Mouse (Mus musculus) myocyte (in vitro differentiated cells): Measurements from ENCODE around the gene Il17c. TPM values are rescaled to one million over a fixed set of nuclear protein-coding genes. Genes with fewer than 3 reads are reported as not detected.

Experiments used
- H3K27me3 ChIP-seq: one replicate; pipeline ENCODE4 v1.6.1; 2011; ENCODE audit not compliant: control insufficient read depth, insufficient read depth, insufficient read length
- H3K36me3 ChIP-seq: one replicate; pipeline ENCODE4 v1.6.1; 2011; ENCODE audit not compliant: control insufficient read depth, insufficient read depth
- H3K4me2 ChIP-seq: one replicate; pipeline ENCODE4 v1.6.1; 2011; ENCODE audit warnings: low read depth, control low read depth
- H3K4me3 ChIP-seq: one replicate; pipeline ENCODE4 v1.5.1; 2011; ENCODE audit warnings: mild to moderate bottlenecking, control low read depth, moderate library complexity
- H3K79me2 ChIP-seq: one replicate; pipeline ENCODE4 v1.6.1; 2011; ENCODE audit not compliant: control insufficient read depth, insufficient read depth
- H3ac ChIP-seq: one replicate; pipeline ENCODE4 v1.6.1; 2011; ENCODE audit not compliant: control insufficient read depth, insufficient read length
- CEBPB ChIP-seq: IDR thresholded peaks from 2 replicates; pipeline ENCODE4 v1.6.1; 2011; ENCODE audit warnings: mild to moderate bottlenecking, moderate library complexity; ENCODE audit not compliant: poor library complexity, insufficient read depth, severe bottlenecking
- E2F4 ChIP-seq: IDR thresholded peaks from one replicate; pipeline ENCODE4 v1.6.1; 2011; ENCODE audit warnings: mild to moderate bottlenecking, control low read depth, moderate library complexity; ENCODE audit not compliant: insufficient read depth
- MAX ChIP-seq: IDR thresholded peaks from one replicate; pipeline ENCODE4 v1.6.1; 2011; ENCODE audit warnings: low read depth, mild to moderate bottlenecking, control low read depth
- MYOD1 ChIP-seq, 3 experiments: IDR thresholded peaks; one replicate each; pipeline ENCODE4 v1.6.1; 2011; ENCODE audit warnings: control low read depth in 2 of 3, low read depth in 2 of 3, mild to moderate bottlenecking in 2 of 3, moderate library complexity in 1 of 3; ENCODE audit not compliant: insufficient read length in 2 of 3, control insufficient read depth in 1 of 3
- MYOG ChIP-seq, 3 experiments: IDR thresholded peaks; one replicate each; pipeline ENCODE4 v1.6.1; 2011; ENCODE audit warnings: control low read depth in 2 of 3, low read depth in 2 of 3, mild to moderate bottlenecking in 2 of 3; ENCODE audit not compliant: insufficient read length in 2 of 3, control insufficient read depth in 1 of 3, insufficient read depth in 1 of 3
- POLR2A ChIP-seq: IDR thresholded peaks from one replicate; pipeline ENCODE4 v1.6.1; 2011; ENCODE audit warnings: low read depth, mild to moderate bottlenecking, control low read depth, moderate library complexity; ENCODE audit not compliant: insufficient read length
- POLR2AphosphoS2 ChIP-seq: IDR thresholded peaks from one replicate; pipeline ENCODE4 v1.6.1; 2011; ENCODE audit warnings: low read depth, control low read depth; ENCODE audit not compliant: insufficient read length
- REST ChIP-seq: IDR thresholded peaks from one replicate; pipeline ENCODE4 v1.6.1; 2011; ENCODE audit warnings: mild to moderate bottlenecking, control low read depth, moderate library complexity; ENCODE audit not compliant: insufficient read depth, insufficient read length
- SRF ChIP-seq: IDR thresholded peaks from one replicate; pipeline ENCODE4 v1.6.1; 2011; ENCODE audit warnings: low read depth; ENCODE audit not compliant: control insufficient read depth, insufficient read length
- TCF12 ChIP-seq: IDR thresholded peaks from one replicate; pipeline ENCODE4 v1.6.1; 2011; ENCODE audit warnings: mild to moderate bottlenecking, control low read depth; ENCODE audit not compliant: poor library complexity, insufficient read depth, severe bottlenecking
- TCF3 ChIP-seq: IDR thresholded peaks from one replicate; pipeline ENCODE4 v1.6.1; 2011; ENCODE audit warnings: low read depth, control low read depth; ENCODE audit not compliant: insufficient read length
- USF1 ChIP-seq: IDR thresholded peaks from one replicate; pipeline ENCODE4 v1.6.1; 2011; ENCODE audit warnings: low read depth, mild to moderate bottlenecking, control low read depth, moderate library complexity
- polyA plus RNA-seq: library from polyadenylated mRNA; unstranded; fragments of >200 nt; fragmentation: generic; extraction: Trizol; gene quantifications from one replicate; pipeline ENCODE4 v1.2.1, GENCODE M21; 2012; ENCODE audit warnings: missing spikeins

Gene Il17c
- polyA plus RNA-seq: not detected

DNA sequence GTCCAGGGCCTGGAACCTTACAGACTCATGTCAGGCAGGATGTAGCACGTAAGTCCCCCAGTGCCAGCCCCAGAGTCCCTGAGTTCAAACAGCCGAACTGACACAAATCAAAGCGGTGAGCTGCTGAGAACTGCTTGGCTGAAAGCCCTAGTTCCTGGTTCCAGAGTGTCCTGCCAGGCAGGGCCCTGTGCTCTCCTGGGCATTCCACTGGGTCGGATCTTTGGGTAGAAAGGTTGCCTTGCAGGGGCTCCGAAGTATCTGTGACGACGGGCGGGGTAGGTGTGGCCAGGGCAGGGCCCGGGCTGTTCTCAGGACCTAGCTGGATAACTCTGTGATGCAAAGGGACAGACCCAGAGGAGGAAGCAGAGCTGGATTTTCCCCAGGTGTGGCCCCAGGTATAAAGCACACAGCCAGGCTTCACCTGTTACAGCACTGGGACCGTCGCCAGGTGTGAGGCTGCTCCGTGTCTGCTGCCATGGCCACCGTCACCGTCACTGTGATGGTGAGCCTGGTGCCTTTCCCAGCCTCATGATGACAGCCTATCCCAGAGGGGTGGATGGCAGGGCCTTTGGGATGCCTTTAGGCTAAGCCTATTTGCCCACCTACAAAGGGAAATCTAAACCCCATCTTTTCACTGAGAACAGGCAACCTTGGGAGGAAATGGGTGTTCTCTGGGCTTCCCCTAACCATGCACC is at the start of gene Il17c:
Gene Il17c, plus strand, starts transcription at position 645 of the 695 bp plus-strand sequence.
- H3K4me3 ChIP-seq: no peak within 1 kb of the TSS
- no peak within 1 kb of the TSS for H3ac ChIP-seq
- TF ChIP-seq POLR2AphosphoS2 (no peak), REST (no peak), SRF (no peak), TCF12 (no peak), MAX (no peak)
- no peaks in the 10 kb centered on the region for H3K36me3 ChIP-seq
- H3K4me2 ChIP-seq: no peak within 1 kb of the TSS
- H3K79me2 ChIP-seq: no peaks in the 10 kb centered on the region
- no peaks in the 10 kb centered on the region for H3K27me3 ChIP-seq

DNA sequence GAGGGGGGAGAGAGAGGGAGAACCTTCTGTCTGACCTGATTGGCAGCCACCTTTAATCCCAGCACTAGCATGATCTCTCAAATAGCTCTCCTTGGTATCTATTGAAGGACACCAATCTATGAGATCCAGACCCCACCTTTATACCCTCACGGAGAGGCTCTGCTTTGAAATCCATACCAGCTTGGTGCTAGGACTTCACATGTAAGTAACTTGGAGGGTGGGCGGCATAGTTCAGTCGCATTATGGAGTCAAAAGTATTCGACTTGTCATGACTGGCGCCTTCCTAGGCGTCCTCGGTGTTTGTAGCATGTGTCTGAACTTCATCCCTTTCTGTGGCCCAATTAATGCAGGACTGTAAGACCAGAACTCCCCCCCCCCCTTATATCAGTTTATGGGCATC is 46.5 kb upstream of the Il17c start:
- H3K4me3 ChIP-seq: peak overlapping the region; percentile 90
- no peak overlapping the region for H3ac ChIP-seq
- H3K4me2 ChIP-seq: peak overlapping the region; percentile 85
- peak; percentile 8 for TF ChIP-seq POLR2A
- TF ChIP-seq MYOD1 (IDR thresholded peaks at IDR 0.05; ENCODE audit: control insufficient read depth in 1 of 3, insufficient read length in 2 of 3, low read depth in 2 of 3): no peak
- peaks cover 49% of the 10 kb centered on the region for H3K79me2 ChIP-seq
- no peaks in the 10 kb centered on the region for H3K27me3 ChIP-seq
- H3K36me3 ChIP-seq: peaks cover 15% of the 10 kb centered on the region

- Histone ChIP-seq H3K4me3 (peak overlapping the region; percentile 90), H3K4me2 (peak overlapping the region; percentile 85), H3K36me3 (peaks cover 17% of the 10 kb centered on the region), H3K79me2 (peaks cover 54% of the 10 kb centered on the region), H3K27me3 (no peaks in the 10 kb centered on the region), H3ac (peak overlapping the region; percentile 74)
- no peak for TF ChIP-seq TCF3
- TF ChIP-seq SRF: no peak
- TF ChIP-seq MYOD1 (IDR thresholded peaks at IDR 0.05; ENCODE audit: control insufficient read depth in 1 of 3, insufficient read length in 2 of 3, low read depth in 2 of 3): no peak
- TF ChIP-seq MYOG (IDR thresholded peaks at IDR 0.05; ENCODE audit: control insufficient read depth in 1 of 3, insufficient read depth in 1 of 3, insufficient read length in 2 of 3, low read depth in 2 of 3): no peak
- TF ChIP-seq POLR2A: no peak
These were observed 46.0 kb upstream of the Il17c start for GRCm38 (mm10) chr8:122375751-122376364.

GRCm38 (mm10) chr8:122376365-122377231 is 45.2 kb upstream of the Il17c start, which contains the start of gene Zc3h18:
Gene Zc3h18 (plus strand): TSS chr8:122376609.
- H3ac ChIP-seq: peak within 1 kb of the TSS; percentile 74
- H3K4me3 ChIP-seq: peak within 1 kb of the TSS; percentile 90
- H3K27me3 ChIP-seq: no peaks in the 10 kb centered on the region
- TF ChIP-seq MYOG (IDR thresholded peaks at IDR 0.05; ENCODE audit: control insufficient read depth in 1 of 3, insufficient read depth in 1 of 3, insufficient read length in 2 of 3, low read depth in 2 of 3) (peak in 1 of 3 experiments; percentile 4), MAX (peak; percentile 13), POLR2A (peak; percentile 76), CEBPB (peak; percentile 71), E2F4 (peak; percentile 16), TCF12 (no peak), POLR2AphosphoS2 (peak; percentile 93), REST (no peak), MYOD1 (IDR thresholded peaks at IDR 0.05; ENCODE audit: control insufficient read depth in 1 of 3, insufficient read length in 2 of 3, low read depth in 2 of 3) (peak in 1 of 3 experiments; percentile 18), SRF (peak; percentile 78), TCF3 (no peak), USF1 (no peak)
- peaks cover 17% of the 10 kb centered on the region for H3K36me3 ChIP-seq
- H3K79me2 ChIP-seq: peaks cover 60% of the 10 kb centered on the region
- peak within 1 kb of the TSS; percentile 97 for H3K4me2 ChIP-seq

DNA sequence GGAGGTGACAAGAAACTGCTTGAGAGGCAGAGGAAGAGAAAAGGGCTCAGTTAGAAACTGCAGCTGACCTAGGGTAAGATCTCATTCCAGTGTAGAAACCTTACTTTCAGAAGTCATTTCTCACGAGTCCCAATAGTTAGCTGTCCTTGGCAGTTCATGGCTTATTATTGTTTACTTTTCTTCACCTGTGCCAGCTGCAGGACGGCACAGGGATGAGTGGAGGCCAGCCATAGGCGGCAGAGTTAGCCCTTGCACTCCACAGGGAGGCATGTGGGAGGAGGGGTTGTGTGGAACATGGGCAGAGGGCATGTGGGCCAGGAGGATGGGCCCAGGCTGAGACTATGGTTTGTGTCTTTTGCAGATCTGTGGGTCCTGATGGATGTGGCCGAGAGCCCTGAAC is 38.8 kb upstream of the Il17c start:
- TF ChIP-seq POLR2AphosphoS2: no peak
- no peak for TF ChIP-seq POLR2A
- peaks cover 69% of the 10 kb centered on the region for H3K79me2 ChIP-seq
- H3ac ChIP-seq: no peak overlapping the region
- peaks cover 51% of the 10 kb centered on the region for H3K36me3 ChIP-seq
- no peaks in the 10 kb centered on the region for H3K27me3 ChIP-seq
- H3K4me2 ChIP-seq: no peak overlapping the region
- no peak overlapping the region for H3K4me3 ChIP-seq
